Mouse (Mus musculus) midbrain, embryonic 10.5 days (tissue): Measurements from ENCODE around the gene Abcd3. TPM values are rescaled to one million over a fixed set of nuclear protein-coding genes. Genes with fewer than 3 reads are reported as not detected.
"Not testable (repeated sequence)": the region's sequence is repeated elsewhere in the genome, so short reads cannot be mapped to it uniquely, and the experiment has no call there.

ENCODE experiments used
- DNase-seq: peaks from one replicate; pipeline ENCODE4 v3.0.0-alpha.2; 2017; ENCODE audit warnings: low spot score
- H3K27ac ChIP-seq: fragments of 300-500 bp; sonication (generic); replicated peaks from 2 replicates; pipeline ENCODE4 v1.5.1; 2016; ENCODE audit warnings: mild to moderate bottlenecking
- H3K27me3 ChIP-seq: fragments of 300-500 bp; sonication (generic); 2 replicates; pipeline ENCODE4 v1.6.1; 2016; ENCODE audit warnings: low read depth, mild to moderate bottlenecking; ENCODE audit not compliant: poor library complexity, severe bottlenecking
- H3K36me3 ChIP-seq: fragments of 300-500 bp; sonication (generic); 2 replicates; pipeline ENCODE4 v1.6.1; 2016; ENCODE audit warnings: mild to moderate bottlenecking, moderate library complexity
- H3K4me1 ChIP-seq: fragments of 300-500 bp; sonication (generic); 2 replicates; pipeline ENCODE4 v1.6.1; 2016
- H3K4me3 ChIP-seq: fragments of 300-500 bp; sonication (generic); 2 replicates; pipeline ENCODE4 v1.5.1; 2016; ENCODE audit warnings: mild to moderate bottlenecking, moderate library complexity
- H3K9me3 ChIP-seq: fragments of 300-500 bp; sonication (generic); replicated peaks from 2 replicates; pipeline ENCODE4 v1.6.1; 2016; ENCODE audit warnings: mild to moderate bottlenecking
- WGBS: fragments of 180-500 bp; shearing (Covaris S2); methylation state at CpG from one replicate; pipeline ENCODE4 v1.1.7; 2016; 5-methylcytosine and 5-hydroxymethylcytosine counted together
- polyA plus RNA-seq: library from polyadenylated mRNA; unstranded; fragments of >200 nt; fragmentation: Nextera tagmentation; extraction: Ambion mirVana; gene quantifications from 2 replicates; pipeline ENCODE4 v1.2.1, GENCODE M21; 2016

The Abcd3 gene
- polyA plus RNA-seq, 1 experiment from 2014 or later: 41.3 TPM

DNA sequence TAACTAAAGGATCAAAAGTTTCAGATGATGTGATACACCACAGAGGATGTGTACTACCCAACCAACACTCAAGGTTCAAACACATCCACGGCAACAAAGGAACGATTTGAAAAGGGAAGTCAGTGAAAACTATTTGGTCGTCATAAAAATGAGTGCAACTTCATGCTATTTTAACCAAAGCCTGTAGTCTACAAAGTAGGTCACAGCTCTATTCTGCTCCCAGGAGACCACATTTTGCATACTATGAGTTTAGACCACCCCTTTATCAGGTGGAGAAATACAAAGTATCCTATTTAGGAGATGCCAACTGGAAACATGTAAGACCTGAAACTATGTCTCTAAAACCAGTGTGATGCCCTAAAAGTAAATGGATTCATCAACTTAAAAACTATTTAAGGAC lies 6.9 kb downstream of the Abcd3 start:
- H3K27ac ChIP-seq: no peak overlapping the region
- DNase-seq: no peak
- H3K9me3 ChIP-seq: no peaks in the 10 kb centered on the region
- H3K4me1 ChIP-seq: no peaks in the 10 kb centered on the region
- H3K27me3 ChIP-seq: no peaks in the 10 kb centered on the region
- WGBS: 90% methylated on average over 3 of the region's 3 CpGs
- H3K36me3 ChIP-seq: no peaks in the 10 kb centered on the region; the same call in 1 of the 2 replicates
- H3K4me3 ChIP-seq: no peak overlapping the region

DNA sequence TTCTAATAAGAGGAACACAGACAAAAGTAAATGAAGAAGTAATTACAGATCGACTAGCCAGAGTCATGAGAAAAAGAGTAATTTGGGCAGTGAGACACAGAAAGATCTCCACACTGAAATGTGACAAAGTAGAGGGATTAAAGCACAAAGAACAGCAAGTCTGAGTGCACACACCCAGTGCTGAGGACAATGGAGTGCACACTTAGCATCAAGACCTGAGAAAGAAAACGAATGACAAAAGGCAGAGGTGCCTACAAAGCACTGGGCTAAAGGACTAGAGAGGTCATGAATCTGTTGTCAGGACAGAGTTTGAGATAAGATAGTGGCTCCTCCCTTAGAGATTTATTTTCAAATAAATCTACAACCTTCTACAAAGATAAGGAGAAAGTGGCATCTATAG lies 20.9 kb downstream of the Abcd3 start:
- H3K27me3 ChIP-seq: no peaks in the 10 kb centered on the region
- no peak for DNase-seq

DNA sequence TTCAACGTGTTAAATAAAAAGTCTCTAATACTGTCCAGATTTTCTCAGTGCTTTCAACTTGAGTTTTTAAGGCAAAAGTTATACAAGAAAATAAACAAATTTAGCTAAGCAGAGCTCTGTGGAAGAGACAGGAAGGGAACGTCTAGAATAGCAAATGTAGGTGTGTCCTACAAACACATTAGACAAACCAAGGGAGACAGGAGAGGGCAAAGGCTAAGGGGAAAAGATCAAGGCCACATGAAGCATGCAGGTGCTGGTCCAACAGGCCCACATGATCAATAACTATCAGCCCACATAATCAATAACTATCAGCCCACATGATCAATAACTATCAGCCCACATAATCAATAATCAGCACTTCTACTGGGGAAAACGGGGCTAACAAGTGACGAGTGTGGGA lies 22.9 kb downstream of the Abcd3 start:
- Histone ChIP-seq H3K4me1 (peaks cover 15% of the 10 kb centered on the region), H3K9me3 (no peaks in the 10 kb centered on the region), H3K36me3 (peaks cover 10% of the 10 kb centered on the region; the same call in 1 of the 2 replicates), H3K27ac (no peak overlapping the region), H3K27me3 (no peaks in the 10 kb centered on the region), H3K4me3 (no peak overlapping the region)
- WGBS: 79% methylated on average over 4 of the region's 4 CpGs
- DNase-seq: no peak

More for the DNA sequence above, 20.9 kb downstream of the Abcd3 start:
- H3K4me3 ChIP-seq: no peak overlapping the region
- H3K27ac ChIP-seq: 0 out of 2 replicates have a peak overlapping the region, but pooled peaks have one; percentile 13
- peaks cover 16% of the 10 kb centered on the region; the same call in 1 of the 2 replicates for H3K36me3 ChIP-seq
- H3K9me3 ChIP-seq: no peaks in the 10 kb centered on the region
- H3K4me1 ChIP-seq: peaks cover 15% of the 10 kb centered on the region
- 46% methylated on average over 2 of the region's 2 CpGs for WGBS

DNA sequence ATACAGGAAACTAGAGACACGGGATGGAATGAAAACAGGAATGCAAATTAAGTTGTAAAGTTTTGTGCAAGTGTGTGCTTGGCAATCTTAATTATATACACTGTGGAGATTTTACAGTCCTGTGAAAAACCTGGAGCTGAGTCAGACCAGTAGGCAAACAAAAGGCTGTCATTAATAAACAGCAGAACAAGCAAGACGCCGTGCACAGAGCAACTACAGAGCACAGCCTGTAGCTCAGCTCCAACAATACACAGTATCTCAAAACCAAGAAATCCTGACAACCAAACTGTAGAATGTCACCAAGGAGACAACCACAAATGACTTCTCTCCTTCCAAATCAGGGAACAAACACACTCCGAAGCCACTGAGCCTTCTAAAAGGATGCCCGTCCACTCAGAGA lies 24.7 kb downstream of the Abcd3 start:
- no peak overlapping the region for H3K27ac ChIP-seq
- 90% methylated on average over 5 of the region's 5 CpGs for WGBS
- peaks cover 10% of the 10 kb centered on the region; the same call in 1 of the 2 replicates for H3K36me3 ChIP-seq
- H3K4me1 ChIP-seq: peaks cover 13% of the 10 kb centered on the region
- no peak for DNase-seq
- no peaks in the 10 kb centered on the region for H3K27me3 ChIP-seq
- no peaks in the 10 kb centered on the region for H3K9me3 ChIP-seq
- H3K4me3 ChIP-seq: no peak overlapping the region

DNA sequence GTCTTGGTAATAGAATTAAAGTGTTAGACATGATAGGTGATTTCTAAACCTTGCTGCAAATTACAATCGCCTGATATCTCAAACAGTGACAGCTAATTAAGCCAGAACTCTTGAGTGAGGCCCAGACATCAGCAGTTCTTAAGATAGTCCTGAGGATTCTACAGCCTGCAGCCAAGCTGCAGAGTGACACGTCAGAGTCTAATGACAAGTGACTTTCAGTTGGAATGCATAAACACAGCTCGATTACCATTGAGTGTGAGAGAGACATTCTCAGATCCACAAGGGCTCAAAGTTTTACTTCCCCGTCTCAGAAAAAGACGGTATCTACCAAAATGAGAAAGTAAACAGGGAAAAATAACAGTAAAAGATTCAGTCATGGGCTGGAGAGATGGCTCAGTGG lies 25.3 kb downstream of the Abcd3 start:
- no peak overlapping the region for H3K4me3 ChIP-seq
- DNase-seq: no peak
- H3K27ac ChIP-seq: no peak overlapping the region
- no peaks in the 10 kb centered on the region for H3K27me3 ChIP-seq
- no peaks in the 10 kb centered on the region for H3K9me3 ChIP-seq
- H3K36me3 ChIP-seq: peaks cover 10% of the 10 kb centered on the region; the same call in 1 of the 2 replicates
- 80% methylated on average over 5 of the region's 5 CpGs for WGBS
- peaks cover 9% of the 10 kb centered on the region for H3K4me1 ChIP-seq

DNA sequence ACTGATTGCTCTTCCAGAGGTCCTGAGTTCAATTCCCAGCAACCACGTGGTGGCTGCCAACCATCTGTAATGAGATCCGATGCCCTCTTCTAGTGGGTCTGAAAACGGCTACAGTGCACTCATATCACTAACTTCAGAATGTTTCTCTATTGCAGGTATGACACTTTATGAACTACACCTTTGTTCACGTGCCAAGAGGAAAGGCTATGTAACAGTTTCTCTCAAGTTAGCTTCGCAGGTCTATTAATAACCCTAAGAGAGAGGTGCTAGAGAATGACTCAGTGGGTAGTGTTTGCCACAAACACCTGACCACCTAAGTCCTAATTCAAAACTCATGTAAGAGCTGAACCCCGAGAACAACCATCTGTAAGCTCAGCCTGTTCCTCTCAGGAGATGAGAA lies 32.1 kb downstream of the Abcd3 start:
- Histone ChIP-seq H3K27me3 (no peaks in the 10 kb centered on the region), H3K4me1 (no peaks in the 10 kb centered on the region), H3K9me3 (no peaks in the 10 kb centered on the region), H3K36me3 (peaks cover 12% of the 10 kb centered on the region; the same call in 1 of the 2 replicates), H3K27ac (no peak overlapping the region), H3K4me3 (no peak overlapping the region)
- WGBS: 88% methylated on average over 6 of the region's 6 CpGs
- no peak for DNase-seq

DNA sequence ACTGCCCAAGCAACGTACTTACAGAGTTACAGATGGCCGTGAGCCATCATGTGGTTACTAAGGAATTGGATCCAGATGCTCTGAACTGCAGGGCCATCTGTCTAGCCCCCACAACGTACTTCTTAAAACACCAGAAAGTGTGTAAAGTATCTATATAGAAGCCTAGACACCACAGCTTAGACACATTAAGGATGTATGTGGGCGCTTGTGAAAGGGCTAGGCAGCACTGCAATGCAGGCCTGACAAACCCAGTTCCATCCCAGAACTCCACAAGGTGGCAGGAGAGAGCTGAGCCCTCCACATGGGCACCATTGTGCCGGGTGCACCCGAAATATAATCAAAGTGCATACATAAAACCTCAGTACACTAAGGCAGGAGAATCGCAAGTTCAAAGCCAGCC lies 37.2 kb downstream of the Abcd3 start:
- Histone ChIP-seq H3K27me3 (no peaks in the 10 kb centered on the region), H3K4me3 (no peak overlapping the region), H3K27ac (no peak overlapping the region), H3K4me1 (no peaks in the 10 kb centered on the region), H3K36me3 (peaks cover 27% of the 10 kb centered on the region), H3K9me3 (no peaks in the 10 kb centered on the region)
- 61% methylated on average over 7 of the region's 7 CpGs for WGBS
- DNase-seq: peak; percentile 47

DNA sequence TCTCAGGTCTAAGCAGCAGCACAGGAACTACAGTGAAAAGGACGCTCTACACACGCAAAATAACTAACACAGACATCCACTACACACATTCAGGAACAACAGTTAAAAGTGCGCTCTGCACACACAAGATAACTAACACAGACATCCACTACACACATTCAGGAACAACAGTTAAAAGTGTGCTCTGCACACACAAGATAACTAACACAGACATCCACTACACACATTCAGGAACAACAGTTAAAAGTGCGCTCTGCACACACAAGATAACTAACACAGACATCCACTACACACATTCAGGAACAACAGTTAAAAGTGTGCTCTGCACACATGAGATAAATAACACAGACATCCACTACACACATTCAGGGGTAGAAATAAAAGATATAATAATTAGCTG lies 41.8 kb downstream of the Abcd3 start:
- H3K36me3 ChIP-seq: peaks cover 58% of the 10 kb centered on the region
- H3K9me3 ChIP-seq, H3K4me3 ChIP-seq, H3K4me1 ChIP-seq, H3K27me3 ChIP-seq, DNase-seq, H3K27ac ChIP-seq: not testable (repeated sequence)
- WGBS: 95% methylated on average over 4 of the region's 4 CpGs

DNA sequence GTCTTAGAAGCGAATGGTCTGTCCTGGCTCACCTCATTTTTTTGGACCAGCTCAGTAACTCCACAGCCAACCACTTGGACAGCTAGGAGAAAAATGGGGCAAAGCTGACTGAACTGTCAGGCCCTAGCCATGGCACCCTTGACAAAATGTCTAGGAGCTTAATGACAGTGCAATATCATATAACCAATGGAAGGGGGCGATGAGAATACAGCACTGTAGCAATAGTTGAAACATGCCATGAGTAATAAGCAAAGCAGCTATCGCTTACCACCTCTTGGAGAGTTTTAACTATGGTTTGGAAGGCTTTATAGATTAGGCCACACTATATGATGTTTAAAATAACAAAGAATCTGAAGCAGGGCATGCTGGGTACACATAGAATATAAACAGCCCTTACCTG lies 46.3 kb downstream of the Abcd3 start:
- H3K4me1 ChIP-seq: no peaks in the 10 kb centered on the region
- DNase-seq: no peak
- no peak overlapping the region for H3K4me3 ChIP-seq
- H3K27me3 ChIP-seq: no peaks in the 10 kb centered on the region
- no peak overlapping the region for H3K27ac ChIP-seq
- H3K36me3 ChIP-seq: peaks cover 85% of the 10 kb centered on the region
- 96% methylated on average over 3 of the region's 3 CpGs for WGBS
- H3K9me3 ChIP-seq: no peaks in the 10 kb centered on the region

DNA sequence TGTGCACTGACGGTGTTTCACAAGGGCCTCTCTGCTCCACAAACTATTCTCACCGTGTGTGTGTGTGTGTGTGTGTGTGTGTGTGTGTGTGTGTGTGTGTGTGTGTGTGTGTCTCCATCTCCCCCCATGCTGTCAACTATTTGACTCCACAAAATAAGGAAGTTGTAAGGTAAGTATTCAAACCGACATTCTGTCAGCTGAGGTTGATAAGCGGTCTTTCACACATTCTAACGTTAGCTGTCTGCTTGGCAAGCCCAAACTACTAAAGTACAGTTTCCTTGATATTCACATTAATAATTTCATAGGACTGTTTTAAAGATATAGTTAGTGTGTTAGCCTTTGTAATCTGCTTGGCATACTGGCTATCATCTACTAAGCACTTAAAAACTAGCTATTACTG lies 48.3 kb downstream of the Abcd3 start:
- Histone ChIP-seq H3K4me1 (no peaks in the 10 kb centered on the region), H3K4me3 (no peak overlapping the region), H3K27ac (no peak overlapping the region), H3K27me3 (no peaks in the 10 kb centered on the region), H3K36me3 (peaks cover 75% of the 10 kb centered on the region), H3K9me3 (no peaks in the 10 kb centered on the region)
- DNase-seq: no peak
- 94% methylated on average over 5 of the region's 5 CpGs for WGBS

DNA sequence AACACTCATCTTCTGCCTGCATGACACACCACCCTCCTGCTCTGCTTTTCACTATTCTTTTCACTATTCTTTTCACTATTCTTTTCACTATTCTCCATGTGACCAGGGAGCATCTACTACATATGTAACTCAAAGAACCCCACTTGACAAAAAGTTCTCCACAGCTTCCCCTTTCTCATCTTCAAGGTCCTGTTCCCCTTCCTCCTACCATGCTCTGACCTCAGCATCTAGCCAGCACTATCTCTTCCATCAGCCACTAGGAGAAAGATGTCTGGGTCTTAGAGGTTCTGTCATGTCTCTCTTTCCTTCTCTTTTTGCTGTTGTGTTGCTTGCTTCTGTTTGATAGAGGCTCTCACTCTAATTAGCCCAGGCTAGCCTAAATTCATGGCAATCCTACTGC lies 49.1 kb downstream of the Abcd3 start:
- H3K36me3 ChIP-seq: peaks cover 67% of the 10 kb centered on the region
- H3K4me1 ChIP-seq: no peaks in the 10 kb centered on the region
- no peaks in the 10 kb centered on the region for H3K27me3 ChIP-seq
- H3K27ac ChIP-seq: no peak overlapping the region
- DNase-seq: no peak
- H3K9me3 ChIP-seq: no peaks in the 10 kb centered on the region
- no peak overlapping the region for H3K4me3 ChIP-seq

DNA sequence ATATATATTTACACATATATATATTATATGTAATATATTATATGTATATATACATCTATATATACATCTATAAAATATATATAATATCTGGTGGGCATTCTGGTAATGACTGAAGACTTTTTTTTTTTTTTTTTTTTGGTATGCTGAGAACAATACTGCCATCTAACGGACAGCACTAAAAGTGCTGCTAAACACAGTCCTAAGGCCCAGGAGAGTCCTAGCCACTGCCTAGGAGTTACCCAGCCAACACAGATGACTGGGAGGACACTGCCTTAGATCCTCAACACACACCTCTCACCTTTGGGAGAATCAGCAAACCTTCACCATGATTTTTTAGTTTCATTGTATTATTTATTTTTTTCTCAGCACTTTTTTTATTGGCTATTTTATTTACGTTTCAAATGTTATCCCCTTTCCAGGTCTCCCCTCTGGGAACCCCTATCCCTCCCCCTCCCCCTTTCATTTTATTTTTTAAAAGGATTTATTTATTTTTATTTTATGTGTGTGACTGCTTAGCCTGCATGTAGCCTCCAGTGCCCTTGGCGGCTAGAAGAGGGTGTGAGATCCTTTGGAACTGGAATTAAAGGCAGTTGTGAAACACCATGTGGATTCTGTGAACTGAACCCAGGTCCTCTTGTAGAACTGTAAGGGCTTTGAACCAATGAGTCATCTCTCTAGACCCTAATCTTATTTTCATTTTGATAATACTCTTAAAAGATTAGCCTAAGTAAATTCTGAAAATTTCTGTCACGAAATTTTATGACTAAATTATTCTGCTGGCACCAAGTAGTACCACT lies 52.8 kb downstream of the Abcd3 start:
- Histone ChIP-seq H3K27ac (no peak overlapping the region), H3K4me3 (no peak overlapping the region), H3K36me3 (peaks cover 46% of the 10 kb centered on the region), H3K4me1 (no peaks in the 10 kb centered on the region), H3K9me3 (no peaks in the 10 kb centered on the region), H3K27me3 (no peaks in the 10 kb centered on the region)
- 66% methylated on average over 4 of the region's 4 CpGs for WGBS
- no peak for DNase-seq

DNA sequence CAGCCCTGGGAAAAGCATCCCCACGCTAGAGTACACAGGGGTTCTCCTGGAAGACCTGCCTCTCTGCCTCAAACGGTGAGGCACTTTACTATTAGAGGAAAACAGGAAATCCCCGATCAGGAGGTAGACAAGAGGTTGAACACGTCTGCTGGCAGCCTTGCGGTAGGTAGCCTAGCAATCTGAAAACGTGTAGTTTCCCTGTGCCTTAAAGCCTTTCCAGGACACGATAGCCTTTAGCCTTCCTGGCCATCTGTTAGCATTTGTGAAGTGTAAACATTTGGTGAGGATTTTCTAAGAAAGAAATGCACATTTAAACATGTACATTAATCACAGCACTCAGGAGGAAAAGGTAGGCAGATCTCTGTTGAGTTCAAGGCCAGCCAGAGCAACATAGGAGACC lies 56.7 kb downstream of the Abcd3 start:
- 71% methylated on average over 7 of the region's 7 CpGs for WGBS
- Histone ChIP-seq H3K4me3 (no peak overlapping the region), H3K4me1 (peaks cover 7% of the 10 kb centered on the region), H3K36me3 (peaks cover 12% of the 10 kb centered on the region; the same call in 1 of the 2 replicates), H3K27me3 (no peaks in the 10 kb centered on the region), H3K9me3 (no peaks in the 10 kb centered on the region), H3K27ac (no peak overlapping the region)
- no peak for DNase-seq
